Mouse (Mus musculus): ENCODE data around the gene Runx1.

The Runx1 gene

GRCm38 (mm10) chr16:92825908-92826650 lies at the start of gene Runx1:
Runx1 (minus strand) TSS chr16:92826149.
- peak; percentile 60 for DNase-seq (ENCODE audit: low spot score)

- no peak for DNase-seq (ENCODE audit: low spot score)
Measured at GRCm38 (mm10) chr16:92874015-92874414, 48.1 kb upstream of the Runx1 start.

- DNase-seq (ENCODE audit: low spot score): no peak
Measured at GRCm38 (mm10) chr16:92871728-92872127, 45.8 kb upstream of the Runx1 start.

GRCm38 (mm10) chr16:92868550-92868949 lies 42.6 kb upstream of the Runx1 start:
- no peak for DNase-seq (ENCODE audit: low spot score)

- DNase-seq (ENCODE audit: low spot score): peak; percentile 28
Measured at GRCm38 (mm10) chr16:92867261-92867935, 41.4 kb upstream of the Runx1 start.

- no peak for DNase-seq (ENCODE audit: low spot score)
Measured at GRCm38 (mm10) chr16:92865314-92865713, 39.4 kb upstream of the Runx1 start.

GRCm38 (mm10) chr16:92864191-92864590 lies 38.2 kb upstream of the Runx1 start:
- DNase-seq (ENCODE audit: low spot score): no peak

- no peak for DNase-seq (ENCODE audit: low spot score)
Measured at GRCm38 (mm10) chr16:92863179-92863578, 37.2 kb upstream of the Runx1 start.

- DNase-seq (ENCODE audit: low spot score): no peak
Measured at GRCm38 (mm10) chr16:92862430-92862829, 36.5 kb upstream of the Runx1 start.

GRCm38 (mm10) chr16:92861571-92861970 lies 35.6 kb upstream of the Runx1 start:
- DNase-seq (ENCODE audit: low spot score): no peak

GRCm38 (mm10) chr16:92860649-92861048 lies 34.7 kb upstream of the Runx1 start:
- DNase-seq (ENCODE audit: low spot score): no peak

GRCm38 (mm10) chr16:92856779-92857178 lies 30.8 kb upstream of the Runx1 start:
- DNase-seq (ENCODE audit: low spot score): no peak

- DNase-seq (ENCODE audit: low spot score): no peak
Measured at GRCm38 (mm10) chr16:92852276-92852675, 26.3 kb upstream of the Runx1 start.

- no peak for DNase-seq (ENCODE audit: low spot score)
Measured at GRCm38 (mm10) chr16:92850416-92850815, 24.5 kb upstream of the Runx1 start.

GRCm38 (mm10) chr16:92847762-92848300 lies 21.9 kb upstream of the Runx1 start:
- DNase-seq (ENCODE audit: low spot score): no peak

- DNase-seq (ENCODE audit: low spot score): no peak
Measured at GRCm38 (mm10) chr16:92845244-92846225, 19.6 kb upstream of the Runx1 start.

GRCm38 (mm10) chr16:92838709-92839108 lies 12.8 kb upstream of the Runx1 start:
- DNase-seq (ENCODE audit: low spot score): no peak

GRCm38 (mm10) chr16:92831341-92831740 lies 5.4 kb upstream of the Runx1 start:
- DNase-seq (ENCODE audit: low spot score): no peak

GRCm38 (mm10) chr16:92830479-92830878 lies 4.5 kb upstream of the Runx1 start:
- DNase-seq (ENCODE audit: low spot score): no peak

- DNase-seq (ENCODE audit: low spot score): no peak
Measured at GRCm38 (mm10) chr16:92828308-92828862, 2.4 kb upstream of the Runx1 start.

GRCm38 (mm10) chr16:92827663-92828307 lies 1.8 kb upstream of the Runx1 start:
- no peak for DNase-seq (ENCODE audit: low spot score)
